Mouse (Mus musculus): ENCODE measurements around the gene Prune1.

GRCm38 (mm10) chr3:95315094-95315843 lies 33.4 kb upstream of the Prune1 start:
- TF ChIP-seq CTCF (IDR thresholded peaks at IDR 0.05; ENCODE audit: low read depth) (peak; percentile 64), EP300 (optimal IDR thresholded peaks at IDR 0.05) (no peak)
